Mouse (Mus musculus) stomach, postnatal 0 days (tissue): Measurements from ENCODE around the gene Ogn.

Experiments used
- CTCF ChIP-seq: IDR thresholded peaks from 2 replicates; pipeline ENCODE4 v1.5.1; 2016; ENCODE audit warnings: antibody characterized with exemption, low read depth, mild to moderate bottlenecking, moderate library complexity
- EP300 ChIP-seq: optimal IDR thresholded peaks from 2 replicates; pipeline ENCODE3; 2016; ENCODE audit warnings: antibody characterized with exemption

DNA sequence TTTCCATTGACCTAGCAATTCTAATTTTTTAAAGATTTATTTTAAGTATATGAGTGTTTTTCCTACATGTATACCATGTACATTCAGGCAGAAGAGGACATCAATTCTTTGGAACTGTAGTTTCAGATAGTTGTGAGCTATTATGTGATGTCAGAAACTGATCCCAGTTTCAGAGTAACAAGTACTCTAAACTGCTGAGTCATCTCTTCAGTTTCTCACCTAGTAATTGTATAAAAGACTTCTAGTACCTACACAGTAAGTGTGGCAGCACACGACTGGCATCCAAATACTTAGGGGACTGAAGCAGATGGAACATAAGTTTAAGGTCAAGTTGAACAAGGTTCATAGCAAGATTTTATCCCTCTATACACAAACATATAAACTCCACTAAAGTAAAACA, 38.2 kb downstream of the Ogn start:
- TF ChIP-seq CTCF (no peak), EP300 (no peak)
